Mouse (Mus musculus): ENCODE data around the gene Slc44a5.

- TF ChIP-seq HCFC1 (IDR thresholded peaks at IDR 0.05; ENCODE audit: borderline replicate concordance, insufficient read depth, low read length) (no peak), CHD2 (IDR thresholded peaks at IDR 0.05; ENCODE audit: low read depth, low read length) (no peak)
These were observed 321.9 kb downstream of the Slc44a5 start for GRCm38 (mm10) chr3:154294924-154295834.
